ENCODE assay signal across 8 mouse cellular contexts in genomic region chr10:121506731-121507583, GRCm38 (mm10). TPM values are rescaled to one million over a fixed set of nuclear protein-coding genes. Genes with fewer than 3 reads are reported as not detected.
DNase-seq lines count a peak whose midpoint lies in the region; ATAC-seq lines count a peak whose summit lies in the region.

No protein-coding gene starts in this region.

- peaks cover 29% of the 10 kb centered on the region for H3K4me1 ChIP-seq in heart, embryonic 15.5 days (replicated peaks)

- H3K4me3 ChIP-seq in heart, embryonic 15.5 days, result no peak overlapping the region

- H3K27me3 ChIP-seq in heart, embryonic 15.5 days, result no peaks in the 10 kb centered on the region

- ATAC-seq in heart, embryonic 15.5 days (replicated peaks; ENCODE audit: insufficient number of reproducible peaks, insufficient read depth, low FRiP score, low read depth), result no peak

- H3K9me3 ChIP-seq in heart, embryonic 15.5 days (replicated peaks), result no peaks in the 10 kb centered on the region

- H3K36me3 ChIP-seq in heart, embryonic 15.5 days, result no peaks in the 10 kb centered on the region

- peak overlapping the region; percentile 49 for H3K27ac ChIP-seq in heart, embryonic 15.5 days

- peak overlapping the region; percentile 1; the same call in 1 of the 2 replicates for H3K4me2 ChIP-seq in heart, embryonic 15.5 days

- peak; percentile 67 for DNase-seq in urinary bladder, postnatal 14 days (ENCODE audit: low spot score)
- DNase-seq in urinary bladder, postnatal 10 days (ENCODE audit: low spot score), result no peak
- peak; percentile 72 for DNase-seq in embryo, embryonic 10.5 days (ENCODE audit: low spot score)
- DNase-seq in kidney, postnatal 10 days, result peak; percentile 82
- DNase-seq in lung, postnatal 10 days, result peak; percentile 80
- peak; percentile 21 to 22 for DNase-seq in right cerebral cortex, adult 2 months (ENCODE audit: low spot score in 2 of 2)
- no peak for DNase-seq in adipocyte (ENCODE audit: low spot score)

- 52% methylated on average over 29 of the region's 29 CpGs for WGBS in heart, embryonic 15.5 days

- H3K9ac ChIP-seq in heart, embryonic 15.5 days, result no peak overlapping the region

RNA-seq across cellular contexts. Expression of gene Rassf3, which starts 30.8 kb away (rescaled TPM):
- polyA plus RNA-seq in heart, embryonic 15.5 days (2015; fragmentation: Nextera tagmentation; extraction: Ambion mirVana), result 20.9 and 22.2 TPM in 2 replicates

Comparison
In these comparisons a context has a peak if more than half of its experiments do, and no peak if none do; other contexts are left out.
1. DNase-seq: peak in urinary bladder, postnatal 14 days (single experiment), embryo, embryonic 10.5 days (single experiment), kidney, postnatal 10 days (single experiment), lung, postnatal 10 days (single experiment) and right cerebral cortex, adult 2 months (2 of 2); none in urinary bladder, postnatal 10 days (single experiment) and adipocyte (single experiment).